Mouse (Mus musculus): Measurements from ENCODE around the gene Fhit.

Fhit gene

DNA sequence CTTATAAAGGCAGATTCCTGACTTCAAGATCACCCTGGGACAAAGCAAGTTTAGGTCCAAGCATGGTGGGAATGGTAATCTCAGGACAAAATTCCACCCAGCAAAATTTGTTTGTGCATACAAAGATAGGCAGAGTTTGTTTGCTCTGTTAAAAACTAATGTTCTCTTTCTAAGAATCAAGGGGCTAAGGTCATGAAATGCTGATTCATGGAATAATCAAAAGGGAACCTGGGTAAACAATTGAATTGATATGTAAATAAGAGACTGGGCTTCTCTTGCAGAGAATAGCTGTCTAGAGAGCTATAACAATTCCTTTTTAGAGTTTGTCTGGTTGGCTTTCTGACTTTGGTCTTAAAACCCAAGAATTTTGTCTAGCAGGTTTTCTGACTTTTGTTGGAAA lies 647.8 kb downstream of the Fhit start:
- DNase-seq (ENCODE audit: low spot score in 2 of 2), result no peak

DNA sequence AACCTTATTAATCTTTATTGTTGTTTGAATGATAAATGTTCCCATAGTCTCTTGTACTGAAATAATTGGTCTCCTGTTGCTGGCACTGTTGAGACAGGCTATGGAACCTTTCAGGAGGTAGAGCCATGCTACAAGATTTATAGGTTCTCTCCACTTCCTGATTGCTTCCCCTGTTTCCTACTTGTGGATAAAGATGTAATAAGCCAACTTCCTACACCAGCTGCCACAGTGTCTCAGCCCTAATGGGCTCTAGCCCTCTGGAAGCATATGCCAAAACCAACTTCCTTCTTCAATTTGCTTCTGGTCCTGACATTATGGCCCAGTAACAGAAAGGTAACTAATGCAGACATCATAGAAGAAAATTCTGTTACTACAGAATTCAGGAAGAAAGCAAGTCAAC lies 652.6 kb downstream of the Fhit start:
- no peak for DNase-seq (ENCODE audit: low spot score in 2 of 2)

GRCm38 (mm10) chr14:10507560-10507959 lies 654.3 kb downstream of the Fhit start:
- DNase-seq (ENCODE audit: low spot score in 2 of 2), result no peak

GRCm38 (mm10) chr14:10485798-10486197 lies 676.0 kb downstream of the Fhit start:
- no peak for DNase-seq (ENCODE audit: low spot score in 2 of 2)

GRCm38 (mm10) chr14:10482851-10483613 lies 678.8 kb downstream of the Fhit start:
- no peak for DNase-seq (ENCODE audit: low spot score in 2 of 2)

- no peak for DNase-seq (ENCODE audit: low spot score in 2 of 2)
Measured at GRCm38 (mm10) chr14:10481370-10481769, 680.5 kb downstream of the Fhit start.

DNA sequence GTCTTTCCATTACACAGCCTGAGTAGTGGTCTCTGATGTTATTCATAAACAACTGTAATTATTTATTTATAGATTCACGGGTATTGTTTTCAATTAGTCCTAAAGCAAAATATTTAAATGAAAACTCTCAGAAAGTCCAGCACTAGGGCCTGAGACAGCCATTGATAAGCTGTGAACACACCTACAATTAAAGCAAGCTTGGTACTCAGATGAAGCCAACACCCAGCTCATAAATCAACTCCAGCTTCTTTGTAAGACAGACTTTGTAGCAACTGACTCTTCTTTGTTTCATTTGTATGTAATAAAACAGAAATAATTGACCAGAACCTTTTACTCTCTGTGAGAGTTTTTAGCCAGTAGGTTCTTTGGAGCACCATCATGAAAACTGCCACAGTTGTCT lies 681.2 kb downstream of the Fhit start:
- no peak for DNase-seq (ENCODE audit: low spot score in 2 of 2)

- peak in 1 of 2 experiments; percentile 9 for DNase-seq (ENCODE audit: low spot score in 2 of 2)
Measured at GRCm38 (mm10) chr14:10453001-10453861, 708.6 kb downstream of the Fhit start.

- DNase-seq (ENCODE audit: low spot score in 2 of 2), result no peak
Measured at GRCm38 (mm10) chr14:10452234-10452633, 709.6 kb downstream of the Fhit start.

DNA sequence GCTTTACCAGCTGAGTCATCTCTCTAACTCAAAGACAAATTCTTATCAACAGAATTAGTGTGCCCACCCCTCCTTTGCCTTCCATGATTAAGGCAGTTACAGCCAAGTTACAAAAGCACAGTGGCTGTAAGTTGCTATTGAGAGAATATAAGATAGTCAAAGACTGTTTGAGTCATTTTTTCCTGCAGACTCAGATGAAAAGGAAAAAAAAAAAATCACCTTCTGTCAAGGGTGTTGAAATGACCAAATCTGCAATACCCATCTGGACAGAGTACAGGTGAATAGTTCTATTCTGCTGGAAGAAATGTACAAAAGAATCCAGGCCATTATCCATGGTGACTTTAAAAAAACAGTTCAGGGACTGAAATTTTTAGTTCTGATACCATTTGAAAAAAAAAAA lies 716.5 kb downstream of the Fhit start:
- no peak for DNase-seq (ENCODE audit: low spot score in 2 of 2)

GRCm38 (mm10) chr14:10439007-10439749 lies 722.7 kb downstream of the Fhit start:
- no peak for DNase-seq (ENCODE audit: low spot score in 2 of 2)

GRCm38 (mm10) chr14:10436193-10436592 lies 725.6 kb downstream of the Fhit start:
- no peak for DNase-seq (ENCODE audit: low spot score in 2 of 2)

DNA sequence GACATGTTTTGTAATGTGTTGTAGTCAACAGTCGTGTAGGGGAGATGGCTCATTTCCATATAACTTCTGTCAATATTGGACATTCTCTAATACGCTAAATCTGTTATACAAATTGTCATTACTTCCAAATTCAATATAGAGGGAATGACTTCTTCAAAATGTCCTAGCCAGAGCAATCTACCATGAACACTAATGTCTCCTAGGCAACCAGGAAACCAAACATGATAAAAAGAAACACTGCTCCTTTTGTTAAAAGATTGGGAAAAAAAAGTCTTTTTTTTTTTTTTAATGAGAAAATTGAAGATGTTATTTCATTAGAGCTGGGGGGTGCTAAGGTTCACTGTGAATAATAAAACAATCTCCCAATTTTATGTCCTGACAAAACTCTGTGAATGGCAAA lies 729.3 kb downstream of the Fhit start:
- DNase-seq (ENCODE audit: low spot score in 2 of 2), result no peak

DNA sequence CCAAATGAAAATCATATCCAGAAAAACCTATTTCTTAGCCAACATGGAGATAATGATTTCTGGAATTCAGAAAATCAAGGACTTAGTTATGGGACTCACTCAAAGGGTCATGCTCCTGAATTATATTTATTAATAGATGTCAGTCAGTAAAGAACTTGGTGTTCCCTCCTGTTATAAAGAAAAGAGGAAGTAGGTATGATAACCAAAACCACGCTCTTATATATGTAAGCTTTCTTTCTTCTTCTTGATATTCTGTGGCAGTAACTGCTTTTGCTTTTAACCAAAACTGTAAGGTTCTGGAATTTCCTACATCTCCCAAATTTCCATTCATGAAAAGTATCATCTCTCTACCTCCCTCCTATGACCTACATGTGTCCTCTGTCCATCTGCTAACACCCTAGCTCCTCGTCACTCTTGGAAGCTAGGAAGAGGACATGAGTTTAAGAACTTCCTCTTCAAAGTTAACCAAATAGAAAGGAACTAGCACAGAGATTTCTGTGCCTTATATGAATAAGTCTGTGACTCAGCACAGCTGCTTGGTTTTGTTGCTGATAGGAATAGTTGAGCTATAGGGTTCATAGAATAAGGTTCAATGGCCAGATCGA lies 731.3 kb downstream of the Fhit start:
- DNase-seq (ENCODE audit: low spot score in 2 of 2), result no peak

GRCm38 (mm10) chr14:10423499-10423898 lies 738.3 kb downstream of the Fhit start:
- no peak for DNase-seq (ENCODE audit: low spot score in 2 of 2)

DNA sequence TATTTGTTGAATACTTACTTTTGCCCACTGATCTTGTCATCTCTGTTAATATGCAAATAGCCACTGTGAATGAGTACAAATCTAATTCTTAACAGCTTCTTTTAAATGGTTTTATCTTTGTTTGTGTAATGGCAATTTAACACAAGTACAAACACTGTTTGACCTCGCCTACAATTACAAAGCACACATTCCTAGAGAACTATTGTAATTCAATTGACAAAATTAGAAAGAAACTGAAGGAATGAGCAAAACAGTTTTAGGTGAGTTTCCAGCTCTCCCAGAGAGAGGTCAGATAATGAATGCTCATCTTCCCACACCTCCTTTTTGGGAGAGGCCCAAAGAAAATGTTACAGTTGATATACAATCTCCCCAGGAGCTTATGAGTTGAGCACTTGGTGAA lies 739.6 kb downstream of the Fhit start:
- no peak for DNase-seq (ENCODE audit: low spot score in 2 of 2)

DNA sequence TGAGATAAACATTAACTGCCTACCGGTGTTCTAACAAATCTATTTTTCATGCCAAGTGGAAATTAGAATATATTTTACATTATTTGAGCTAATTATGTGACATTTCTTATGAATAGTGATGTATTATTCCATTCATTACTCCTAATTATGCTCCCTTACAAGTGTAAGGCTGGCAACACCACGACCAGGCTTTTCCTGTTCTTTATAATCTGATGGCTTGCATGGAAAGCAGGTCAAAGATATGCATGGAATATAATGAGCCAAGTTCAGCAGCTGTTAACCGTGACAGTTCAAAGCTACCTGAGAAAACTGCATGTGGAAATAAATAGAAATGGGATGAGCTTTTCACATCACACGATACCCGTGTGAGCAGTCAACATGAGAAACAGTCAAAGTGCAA lies 746.8 kb downstream of the Fhit start:
- DNase-seq (ENCODE audit: low spot score in 2 of 2), result no peak

GRCm38 (mm10) chr14:10409306-10409962 lies 752.4 kb downstream of the Fhit start:
- DNase-seq (ENCODE audit: low spot score in 2 of 2), result no peak

DNA sequence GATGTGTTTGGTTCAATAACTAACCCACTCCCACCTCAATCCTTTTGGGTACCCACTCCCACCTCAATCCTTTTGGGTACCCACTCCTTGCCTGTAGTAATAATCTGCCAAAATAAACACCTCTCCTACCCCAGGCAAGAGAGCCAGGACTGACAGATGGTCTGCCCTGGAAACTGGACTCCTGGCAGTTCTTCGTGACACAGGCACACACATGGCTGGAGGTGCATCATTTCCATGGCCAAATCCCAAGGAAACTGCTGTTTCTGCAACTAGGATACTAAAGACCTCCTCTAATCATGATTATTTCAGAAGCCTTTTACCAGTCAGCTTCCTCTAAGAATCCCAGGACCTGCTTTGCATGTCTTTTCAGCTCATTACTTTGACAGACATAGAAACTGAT lies 756.5 kb downstream of the Fhit start:
- DNase-seq (ENCODE audit: low spot score in 2 of 2), result no peak

DNA sequence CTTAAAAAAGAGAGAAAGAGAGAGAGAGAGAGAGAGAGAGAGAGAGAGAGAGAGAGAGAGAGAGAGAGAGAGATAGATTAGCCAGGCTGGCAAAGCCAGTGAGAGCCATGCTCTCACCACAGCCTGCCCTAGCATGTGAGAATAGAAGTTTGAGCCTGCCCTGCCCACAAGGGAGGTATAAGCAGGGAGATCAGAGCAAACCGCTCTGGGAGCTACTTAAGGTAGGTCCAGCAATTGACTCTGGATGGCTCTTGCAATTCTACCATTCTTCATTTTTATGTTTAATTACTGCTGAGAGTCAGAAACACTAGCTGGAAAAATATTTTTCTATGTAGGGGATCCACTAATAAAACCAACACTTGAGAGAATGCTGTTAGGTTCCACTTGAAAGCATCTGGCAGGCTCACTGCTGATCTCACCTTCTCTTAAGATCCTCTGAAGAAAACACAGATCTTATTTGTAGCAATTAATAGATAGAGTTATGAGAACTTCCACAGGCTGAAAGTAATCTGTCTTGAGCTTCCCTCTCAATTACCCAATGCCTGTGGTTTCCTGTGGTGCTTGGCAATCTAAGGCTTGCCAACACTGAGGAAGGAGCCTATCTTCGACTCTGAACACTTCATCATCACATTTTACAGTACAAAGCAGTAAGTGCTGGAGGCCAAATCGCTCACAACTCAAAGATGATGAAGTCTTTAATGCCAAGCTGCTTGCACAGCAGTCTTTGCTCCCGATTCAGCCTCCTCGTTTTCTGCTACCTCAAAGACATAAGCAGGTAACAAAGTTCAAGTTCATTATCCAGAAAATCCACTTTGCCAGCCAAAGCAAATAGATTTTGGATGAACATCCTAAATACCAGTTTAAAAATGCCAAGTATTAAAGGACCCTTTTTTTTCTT lies 793.8 kb downstream of the Fhit start:
- no peak for DNase-seq (ENCODE audit: low spot score in 2 of 2)

Data from frontal cortex, postnatal 10 days (tissue).